Mouse (Mus musculus) G1E (cell line): ENCODE measurements around the gene Lin7c.

Experiments
- CTCF ChIP-seq: IDR thresholded peaks from 2 replicates; pipeline ENCODE4 v1.5.1; 2012; ENCODE audit warnings: low read depth, low read length, inconsistent platforms, mixed read lengths
- GATA1 ChIP-seq: IDR thresholded peaks from 2 replicates; pipeline ENCODE4 v1.6.1; 2012; ENCODE audit warnings: borderline replicate concordance, low read length, inconsistent platforms, mixed read lengths
- GATA2 ChIP-seq: IDR thresholded peaks from 2 replicates; pipeline ENCODE4 v1.6.1; 2012; ENCODE audit warnings: low read depth, low read length, inconsistent platforms, borderline replicate concordance
- POLR2AphosphoS5 ChIP-seq: IDR thresholded peaks from 2 replicates; pipeline ENCODE4 v1.6.1; 2012; ENCODE audit warnings: low read depth, low read length, inconsistent platforms; ENCODE audit not compliant: insufficient replicate concordance
- TAL1 ChIP-seq: conservative IDR thresholded peaks from 2 replicates; pipeline ENCODE4 v1.6.1; 2012; ENCODE audit warnings: low read depth, low read length, inconsistent platforms, mixed read lengths

GRCm38 (mm10) chr2:109928791-109929190, 38.1 kb downstream of the Lin7c start:
- TF ChIP-seq CTCF (no peak), TAL1 (no peak), GATA1 (no peak), POLR2AphosphoS5 (no peak), GATA2 (no peak)
